Mouse (Mus musculus) adrenal gland, adult 18-20 months (tissue): ENCODE measurements around the gene Manba. TPM values are rescaled to one million over a fixed set of nuclear protein-coding genes. Genes with fewer than 3 reads are reported as not detected.
"Not testable (repeated sequence)": the region's sequence is repeated elsewhere in the genome, so short reads cannot be mapped to it uniquely, and the experiment has no call there.

Source experiments
- DNase-seq, 2 experiments: peaks; one replicate each; pipeline ENCODE4 v3.0.0; 2021 to 2022; ENCODE audit warnings: low spot score in 2 of 2
- total RNA-seq, 2 experiments: library from RNA; stranded (reverse); gene quantifications; 1 replicate in 1 of 2; 2 replicates in 1 of 2; pipeline ENCODE4 v1.2.3; 2021

Manba gene
- total RNA-seq, 2 experiments from 2014 or later, result 10.9 to 11.7 TPM

DNA sequence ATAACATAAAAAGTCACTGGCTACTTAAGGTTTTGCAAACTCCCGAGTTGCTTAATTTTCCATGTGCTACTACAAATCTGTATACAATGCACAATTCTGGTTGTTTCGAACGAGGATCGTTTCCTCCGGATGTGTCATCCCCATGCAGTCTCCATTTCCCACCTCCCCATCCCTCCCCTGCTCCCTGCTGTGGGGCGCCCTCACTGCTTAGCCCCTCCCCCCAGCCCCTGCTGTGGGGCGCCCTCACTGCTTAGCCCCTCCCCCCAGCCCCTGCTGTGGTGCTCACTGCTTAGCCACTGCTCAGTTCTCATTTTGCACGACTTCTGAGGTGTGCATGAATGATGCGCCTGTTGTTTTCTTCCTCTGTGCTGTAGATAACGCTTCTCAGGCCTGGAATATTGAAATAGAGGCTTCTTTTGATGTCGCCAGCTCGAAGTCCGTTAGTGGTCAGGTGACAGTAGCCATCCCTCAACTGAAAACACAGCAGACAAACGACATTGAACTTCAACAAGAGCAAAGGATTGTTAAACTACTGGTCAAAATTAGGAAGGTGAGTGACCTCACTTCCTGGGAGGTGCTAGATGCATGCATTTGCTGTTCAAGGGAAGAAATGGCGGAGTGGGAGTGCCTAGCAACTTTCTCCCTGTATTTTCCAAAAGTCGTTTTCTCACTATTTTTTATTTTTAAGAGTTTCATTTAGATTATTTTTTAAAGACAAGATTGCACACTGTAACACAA is 37.4 kb downstream of the Manba start:
- DNase-seq, result no peak

DNA sequence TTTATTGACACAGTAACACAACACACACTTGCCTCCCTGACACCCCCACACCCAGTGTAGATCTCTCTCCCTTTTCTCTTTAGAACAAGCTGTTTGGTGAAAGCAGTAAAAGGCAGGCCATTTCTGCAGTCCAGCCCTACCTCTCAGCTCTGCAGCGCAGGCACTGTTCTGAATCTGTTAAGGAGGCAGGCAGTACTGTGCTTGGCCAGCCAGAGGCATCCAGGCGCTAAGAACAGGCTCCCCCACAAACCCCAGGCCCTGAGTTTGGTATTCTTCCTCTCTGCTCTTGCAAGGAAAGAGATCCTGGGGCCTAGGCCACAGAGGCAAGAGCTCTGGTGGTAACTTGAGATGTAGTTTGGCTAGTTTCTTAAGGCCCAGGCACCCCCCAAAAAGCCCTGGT is 39.5 kb downstream of the Manba start:
- not testable (repeated sequence) for DNase-seq

DNA sequence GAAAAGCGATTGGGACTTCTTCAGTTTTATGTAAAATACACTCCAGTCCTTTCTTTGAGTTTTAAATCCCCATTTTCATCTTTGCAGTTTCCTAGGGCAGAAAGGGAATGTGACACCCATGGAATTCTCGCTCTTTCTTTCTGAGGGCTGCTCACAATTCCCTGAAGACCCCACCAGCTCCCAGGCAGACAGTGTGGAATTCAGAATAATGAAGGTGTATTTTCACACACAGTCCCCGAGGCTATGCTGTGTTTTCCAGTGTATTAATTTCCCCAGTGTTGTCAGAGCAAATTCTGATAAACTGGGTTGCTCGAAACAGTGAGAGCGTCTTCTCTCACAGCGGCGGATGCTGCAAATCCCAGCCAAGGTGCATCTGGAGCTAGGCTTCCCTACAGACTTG is 44.3 kb downstream of the Manba start:
- DNase-seq, result no peak

DNA sequence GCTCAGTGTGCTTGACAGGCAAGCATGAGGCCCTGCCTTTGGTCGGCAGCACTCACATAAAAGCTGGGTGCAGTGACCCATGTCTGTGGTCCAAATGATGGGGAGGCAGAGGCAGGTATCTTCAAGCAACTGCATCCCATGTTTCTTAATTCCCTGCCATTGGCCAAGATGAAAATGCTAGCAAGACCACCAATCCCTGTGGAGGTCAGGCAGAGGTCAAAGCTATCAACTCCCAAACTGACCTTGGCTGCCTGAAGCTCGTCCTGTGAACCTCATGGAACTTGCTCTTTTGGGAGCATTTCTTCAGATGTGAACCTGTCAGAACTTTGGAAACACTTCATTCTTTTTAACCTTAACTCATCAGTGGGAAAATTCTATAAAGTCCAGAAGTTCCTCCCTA is 46.4 kb downstream of the Manba start:
- no peak for DNase-seq

DNA sequence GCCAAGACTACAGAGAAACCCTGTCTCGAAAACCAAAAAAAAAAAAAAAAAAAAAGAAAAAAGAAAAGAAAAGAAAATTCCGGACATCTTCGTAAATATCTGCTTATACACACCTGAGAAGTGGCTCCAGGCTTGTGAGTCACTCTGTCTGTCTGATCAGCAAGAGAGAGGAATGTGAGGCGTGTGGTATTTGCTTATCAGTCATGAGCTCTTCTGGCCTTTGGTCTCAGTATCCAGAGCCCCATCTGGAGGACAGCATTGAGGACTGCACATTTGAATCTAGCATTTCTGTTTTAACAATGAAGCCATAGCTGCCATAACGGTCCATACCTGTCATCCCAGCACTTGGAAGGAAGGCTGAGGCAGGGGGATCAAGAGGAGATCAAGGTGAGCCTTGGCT is 48.7 kb downstream of the Manba start:
- DNase-seq, result no peak

DNA sequence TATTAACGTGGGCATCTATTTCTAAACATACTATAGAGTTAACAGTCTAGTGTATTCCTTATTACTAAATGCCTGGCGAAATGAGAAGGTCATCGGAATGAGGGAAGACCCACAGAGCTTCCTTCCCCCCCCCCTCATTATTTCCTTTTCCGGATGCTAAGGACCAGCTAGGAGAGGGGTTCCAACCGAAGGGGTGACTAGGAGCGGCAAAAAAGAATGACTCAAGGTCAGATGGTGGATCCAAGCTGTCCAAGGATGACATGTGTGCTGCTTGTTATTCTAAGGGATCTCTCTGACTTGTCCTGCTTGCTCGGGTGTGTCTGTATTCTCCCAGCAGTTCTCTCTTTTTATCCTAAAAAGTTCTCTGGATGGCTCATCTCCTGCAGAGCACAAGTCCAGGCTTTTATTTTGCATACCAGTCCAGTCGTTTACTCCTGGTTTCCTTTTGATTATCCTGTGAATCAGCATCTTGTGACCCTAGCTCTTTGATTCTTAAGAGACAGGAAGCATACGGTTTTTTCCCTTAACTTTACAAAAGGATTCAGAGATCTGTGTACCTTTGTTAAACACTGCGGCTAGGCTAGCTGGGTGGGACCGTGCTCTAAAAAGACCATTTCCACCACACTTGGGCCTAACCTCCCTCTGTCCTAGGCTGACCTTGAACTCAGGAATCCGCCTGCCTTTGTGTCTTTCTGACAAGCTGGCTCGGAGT is 61.0 kb downstream of the Manba start:
- no peak for DNase-seq

DNA sequence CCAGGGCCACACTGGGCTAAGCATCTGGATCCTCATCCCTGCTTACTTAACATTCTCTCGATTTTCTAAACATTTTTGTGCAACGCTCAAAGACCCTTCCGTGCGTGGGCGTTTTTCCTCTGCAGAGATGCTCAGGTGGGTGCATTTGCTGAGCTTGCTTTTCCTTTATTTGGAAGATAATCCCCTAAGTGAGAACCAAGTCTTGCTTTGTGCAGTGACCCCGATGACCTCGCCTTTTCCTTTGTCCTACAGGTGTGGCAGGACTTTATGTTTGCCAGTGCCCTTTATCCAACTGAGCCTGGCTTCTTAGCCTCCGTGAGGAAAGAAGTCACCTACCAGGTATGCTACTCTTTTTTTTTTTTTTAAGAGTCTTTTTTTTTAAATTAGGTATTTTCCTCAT is 61.9 kb downstream of the Manba start:
- no peak for DNase-seq

DNA sequence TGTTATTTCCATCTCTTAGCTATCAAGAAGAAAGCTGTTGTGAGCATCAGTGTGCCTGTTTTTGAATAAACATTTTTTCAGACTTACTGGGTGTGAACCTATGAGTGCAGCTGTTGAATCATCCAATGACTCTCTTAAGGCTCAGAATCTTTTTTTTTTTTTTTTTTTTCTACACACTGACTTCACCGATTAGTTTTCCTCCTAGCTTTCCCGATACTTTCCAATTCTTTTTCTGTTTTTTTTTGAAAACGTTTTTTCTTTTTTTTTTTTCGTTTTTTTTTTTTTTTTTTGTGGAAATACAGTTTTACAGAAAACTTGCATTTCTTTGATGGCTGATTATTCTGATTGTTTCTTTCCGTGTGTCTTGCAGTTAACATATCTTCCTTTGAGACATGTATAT is 67.5 kb downstream of the Manba start:
- no peak for DNase-seq

DNA sequence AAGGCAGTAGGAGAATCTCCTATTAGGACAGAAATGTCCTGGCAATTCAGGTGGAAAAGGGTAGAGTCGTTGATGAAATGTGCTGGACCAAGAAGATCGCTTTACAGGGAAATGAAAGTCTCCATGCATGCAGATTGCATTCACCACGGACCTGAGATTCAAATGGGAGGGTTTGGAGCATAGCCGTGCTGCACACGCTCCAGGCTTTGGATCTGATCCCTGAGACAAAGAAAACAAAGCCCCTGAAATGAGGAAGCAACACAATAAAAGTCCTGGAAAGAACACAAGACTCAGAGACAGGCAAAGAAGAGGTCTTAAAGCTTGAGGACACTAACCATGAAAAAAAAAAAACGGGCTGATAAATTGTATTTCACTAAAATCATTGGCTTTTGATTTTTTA is 69.8 kb downstream of the Manba start:
- DNase-seq, result no peak

DNA sequence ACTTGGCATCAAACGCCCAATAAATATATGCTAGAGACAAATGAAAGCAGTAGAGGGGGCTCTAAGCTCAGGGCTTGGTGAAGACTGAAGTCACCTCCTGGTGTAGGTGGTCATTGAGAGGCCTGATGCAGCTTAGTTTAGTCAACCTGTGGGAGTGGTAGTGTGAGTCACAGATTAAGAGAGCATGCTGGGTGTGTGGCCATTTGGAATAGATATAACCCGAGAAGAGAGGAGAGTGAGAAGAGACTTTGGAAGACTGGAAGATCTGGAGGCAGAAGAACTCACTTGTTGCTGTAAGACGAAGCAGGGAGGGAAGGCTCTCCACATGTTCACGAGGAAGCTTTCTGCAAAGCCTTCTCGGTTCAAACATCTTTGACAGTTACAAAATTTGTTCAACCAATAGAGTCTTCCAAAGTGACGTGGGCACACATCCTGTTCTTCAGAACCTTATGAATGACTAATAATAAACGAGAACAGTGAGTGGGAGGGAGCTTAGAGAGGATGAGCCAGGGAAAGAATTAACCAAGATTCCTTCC is 70.7 kb downstream of the Manba start:
- no peak for DNase-seq

DNA sequence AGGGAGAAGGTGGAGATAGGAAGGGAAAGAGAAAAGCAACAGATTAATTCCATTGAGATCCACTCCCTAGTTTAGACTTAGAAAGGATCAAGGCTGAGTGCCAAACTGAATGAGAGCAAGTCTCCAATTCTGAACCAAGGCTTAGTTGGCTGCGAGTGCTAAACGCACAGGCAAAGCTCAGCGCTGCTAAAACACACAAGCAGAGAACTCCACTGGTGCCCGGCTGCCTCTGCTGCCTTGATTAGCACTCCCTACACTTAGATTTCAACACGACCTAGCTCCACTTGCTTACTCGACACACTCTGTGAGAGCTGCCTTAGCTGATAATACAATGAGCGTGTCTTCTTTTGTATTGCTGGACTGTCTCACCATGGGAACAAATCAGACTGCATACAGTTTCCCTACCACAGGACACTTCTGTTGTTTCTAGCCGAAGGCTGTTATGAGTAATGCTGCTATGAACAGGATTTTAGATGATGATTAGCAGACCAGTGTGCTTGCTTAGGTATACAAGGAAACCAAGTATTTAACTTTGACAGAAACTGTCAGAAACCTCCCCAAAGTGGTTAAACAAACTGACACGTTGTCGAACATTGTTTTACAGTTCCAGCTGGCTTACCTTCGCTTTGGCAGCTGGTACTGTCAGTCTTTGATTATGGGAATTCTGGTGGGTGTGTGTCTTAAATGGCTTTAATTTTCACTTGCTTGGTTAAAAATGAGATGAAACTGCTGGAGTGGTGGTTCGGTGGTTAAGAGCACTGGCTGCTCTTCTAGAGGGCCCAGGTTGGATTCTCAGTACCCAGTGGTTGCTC is 71.6 kb downstream of the Manba start:
- DNase-seq, result no peak

DNA sequence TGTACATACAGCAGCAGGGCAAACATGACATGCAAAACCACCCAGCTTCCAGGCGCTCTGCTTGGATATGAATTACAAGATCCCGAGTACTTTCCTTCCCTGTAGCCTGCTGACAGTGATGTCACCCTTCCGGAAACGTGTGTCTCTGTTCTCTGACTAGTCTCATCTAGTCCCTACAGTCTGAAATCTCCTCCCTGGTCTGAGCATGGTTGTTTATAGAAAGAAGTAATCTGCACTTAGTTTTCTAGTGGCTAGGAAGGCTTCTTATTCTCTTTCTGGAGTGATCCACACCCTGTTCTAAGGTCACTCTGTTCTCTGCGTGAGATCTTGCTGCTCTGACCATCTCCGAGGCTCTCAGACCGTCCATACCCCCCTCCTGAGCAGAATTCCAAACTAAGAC is 76.6 kb downstream of the Manba start:
- no peak for DNase-seq

DNA sequence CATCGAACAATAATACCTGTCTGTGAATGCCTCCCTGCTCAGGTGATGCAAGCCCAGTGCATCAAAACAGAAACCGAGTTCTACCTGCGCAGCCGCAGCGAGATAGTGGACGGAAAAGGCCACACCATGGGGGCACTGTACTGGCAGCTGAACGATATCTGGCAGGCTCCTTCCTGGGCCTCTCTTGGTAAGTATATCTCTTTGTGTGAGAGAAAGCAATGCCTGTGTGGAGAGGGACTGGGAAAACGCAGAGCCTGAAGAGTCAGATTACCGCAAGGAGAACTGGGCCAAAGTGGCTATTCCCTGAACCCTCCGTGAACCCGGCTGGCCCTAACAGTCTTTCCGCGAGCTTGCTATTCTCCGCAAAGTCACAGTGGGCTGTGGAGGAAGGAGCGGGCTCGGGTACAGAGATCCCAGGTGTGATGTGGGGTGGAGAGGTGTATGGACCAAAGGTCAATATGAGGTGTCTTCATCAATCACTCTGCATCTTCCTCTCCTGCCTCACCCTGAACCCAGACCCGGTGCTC is 77.8 kb downstream of the Manba start:
- no peak for DNase-seq

DNA sequence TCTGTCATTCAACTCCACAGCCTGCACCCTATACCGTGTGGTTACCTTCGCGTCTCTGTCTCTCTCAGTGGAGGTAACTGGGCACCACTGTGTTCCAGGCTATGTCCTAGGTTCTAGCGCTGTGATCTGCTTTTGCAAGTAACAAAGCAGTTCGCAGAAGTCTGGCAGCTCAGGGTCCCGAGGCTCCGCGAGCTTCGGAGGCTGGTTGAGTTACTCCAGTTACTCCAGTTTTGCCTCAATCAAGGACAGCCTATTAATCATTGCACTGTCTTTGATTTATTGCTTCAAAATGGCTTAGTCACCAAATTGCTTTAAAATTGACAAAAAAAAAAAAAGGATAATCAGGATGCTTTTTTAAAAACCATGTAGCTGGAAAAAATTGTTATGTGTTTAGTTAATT is 79.3 kb downstream of the Manba start:
- no peak for DNase-seq

DNA sequence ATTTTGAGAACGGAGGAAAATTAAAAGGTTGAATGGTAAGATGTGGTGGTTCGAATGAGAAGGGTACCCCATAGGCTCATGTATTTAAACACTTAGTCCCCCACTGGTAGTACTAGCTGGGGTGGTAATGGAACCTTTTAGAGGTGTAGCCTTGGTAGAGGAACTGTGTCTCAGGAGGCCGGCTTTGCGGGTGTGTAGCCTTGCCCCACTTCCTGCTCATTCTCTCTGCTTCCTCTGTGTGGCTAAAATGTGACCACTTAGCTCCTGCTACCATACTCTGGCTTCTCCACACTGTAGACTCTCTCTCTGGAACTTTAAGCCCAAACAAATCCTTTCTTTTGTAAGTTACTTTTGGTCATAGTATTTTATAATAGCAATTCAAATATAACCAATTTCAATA is 79.9 kb downstream of the Manba start:
- no peak for DNase-seq

DNA sequence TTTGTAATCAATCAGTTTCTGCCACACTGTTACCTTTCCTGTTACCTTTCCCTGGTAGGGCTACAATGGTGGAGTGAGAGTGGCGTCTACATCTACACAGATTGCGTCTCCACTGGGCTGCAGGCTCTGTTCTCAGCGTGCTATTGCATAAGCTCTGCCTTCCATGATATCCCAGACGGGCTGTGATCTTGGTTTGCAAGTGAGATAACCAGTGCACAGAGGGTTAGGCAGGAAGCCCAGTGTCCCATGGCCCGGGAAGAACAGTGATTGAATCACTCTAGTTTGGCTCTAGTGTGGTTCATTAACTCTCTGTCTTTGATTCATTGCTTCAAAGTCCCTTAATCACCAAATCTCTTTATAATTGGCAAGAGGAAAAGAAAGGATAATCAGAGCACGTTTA is 82.5 kb downstream of the Manba start:
- DNase-seq, result no peak

DNA sequence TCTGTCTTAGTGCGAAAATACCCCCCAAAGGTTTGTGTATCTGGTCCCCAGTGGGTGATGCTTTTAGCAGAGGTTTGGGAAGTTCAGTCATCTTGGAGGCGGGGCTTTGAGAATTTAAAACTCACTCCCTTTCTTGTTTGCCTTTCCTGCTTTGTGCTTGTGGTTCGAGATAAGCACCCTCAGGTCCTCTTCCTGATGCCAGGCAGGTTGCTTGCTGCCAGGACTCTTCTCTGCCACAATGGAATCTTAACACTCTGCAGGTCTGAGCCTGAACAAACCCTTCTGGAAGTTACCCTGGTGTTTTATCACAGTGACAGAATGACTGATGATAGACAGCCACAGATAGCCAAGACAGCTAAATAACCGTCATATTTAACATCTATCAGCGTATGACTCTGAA is 83.2 kb downstream of the Manba start:
- no peak for DNase-seq

DNA sequence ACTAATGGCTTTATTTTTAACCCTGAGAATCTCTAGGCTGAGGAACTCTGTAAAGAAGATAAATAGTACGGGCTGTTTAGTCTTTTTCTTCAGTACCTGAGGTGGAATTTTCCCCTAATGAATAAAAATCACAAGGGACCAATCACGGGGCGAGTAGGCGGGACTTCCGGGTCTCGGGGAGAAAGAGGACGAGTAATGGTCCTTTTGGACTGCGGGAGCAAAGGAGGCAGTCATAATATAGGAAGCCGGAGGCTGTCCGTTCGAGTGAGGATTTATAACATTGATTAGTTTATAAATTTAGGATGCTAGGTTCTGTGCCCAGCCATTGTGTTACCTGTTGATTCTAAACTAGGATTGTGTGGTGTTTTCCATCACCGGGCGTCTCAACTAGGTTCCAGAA is 86.1 kb downstream of the Manba start:
- no peak for DNase-seq

DNA sequence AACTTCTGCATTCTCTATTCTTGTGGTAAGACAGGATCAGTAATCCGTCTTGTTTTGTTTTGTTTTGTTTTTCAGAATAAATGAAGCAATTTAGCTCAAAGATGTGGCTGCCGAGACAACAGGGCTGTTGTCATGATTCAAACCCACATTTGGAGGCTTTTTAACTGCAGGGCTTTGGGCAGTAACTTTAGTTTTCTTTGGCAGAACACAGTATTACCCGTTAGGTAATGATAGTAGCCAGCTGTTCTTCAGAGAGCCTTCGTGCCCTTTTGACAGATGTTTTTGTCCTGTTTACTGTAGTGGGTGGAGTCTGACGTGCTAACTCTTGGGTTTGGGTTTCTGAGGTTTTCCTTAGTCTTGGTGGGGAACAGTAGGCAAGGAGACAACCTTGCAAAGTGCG is 87.6 kb downstream of the Manba start:
- no peak for DNase-seq

DNA sequence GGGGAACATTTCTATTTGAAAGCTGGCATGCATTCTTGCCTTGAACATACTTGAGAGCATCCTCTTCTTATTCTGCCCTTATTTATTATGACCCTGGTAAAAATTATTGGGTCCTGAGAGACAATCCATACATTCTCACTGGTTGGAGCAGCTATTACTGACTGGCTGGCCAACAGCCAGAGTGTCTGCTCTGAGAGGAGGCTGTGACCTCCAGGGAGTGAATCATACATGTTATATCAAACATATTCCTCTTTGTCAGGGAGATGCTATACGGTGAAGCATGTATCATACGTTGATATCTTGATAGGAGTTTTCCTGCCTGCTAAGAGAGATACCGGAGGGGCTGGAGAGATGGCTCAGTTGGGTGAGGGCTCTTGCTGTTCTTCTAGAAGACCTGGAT is 89.7 kb downstream of the Manba start:
- no peak for DNase-seq

DNA sequence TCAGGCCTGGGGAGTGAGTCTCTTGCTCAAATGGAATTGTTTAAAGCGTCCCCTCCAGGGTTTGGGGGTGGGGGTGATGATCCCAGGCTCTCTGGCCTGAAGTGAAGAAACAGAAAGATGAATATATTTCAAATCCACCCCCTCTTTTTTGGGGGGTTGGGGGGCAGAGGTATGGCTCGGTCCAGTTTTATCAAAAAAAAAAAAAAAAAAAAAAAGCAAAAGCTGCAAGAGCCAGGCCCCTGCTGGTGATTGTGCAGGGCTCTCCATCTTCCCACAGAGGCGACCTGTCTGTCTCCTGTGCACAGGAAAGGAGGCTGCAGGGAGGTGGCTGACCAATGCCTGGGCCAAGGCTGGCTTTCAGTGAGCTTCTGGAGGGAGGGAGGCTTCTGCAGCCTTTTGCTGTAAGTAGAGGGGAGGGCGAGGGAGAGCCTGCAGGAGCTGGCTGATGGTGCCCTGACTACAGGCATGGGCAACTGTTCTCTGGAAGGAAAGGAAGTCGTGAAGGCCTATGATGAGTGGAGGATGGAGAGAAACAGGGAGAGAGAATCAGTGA is 93.3 kb downstream of the Manba start:
- no peak for DNase-seq
